Mouse (Mus musculus): ENCODE measurements around the gene Pcbp4. TPM values are rescaled to one million over a fixed set of nuclear protein-coding genes. Genes with fewer than 3 reads are reported as not detected.
"Not testable (repeated sequence)": the region's sequence is repeated elsewhere in the genome, so short reads cannot be mapped to it uniquely, and the experiment has no call there.

The Pcbp4 gene
- polyA plus RNA-seq, 1 experiment from 2014 or later = 117 TPM

DNA sequence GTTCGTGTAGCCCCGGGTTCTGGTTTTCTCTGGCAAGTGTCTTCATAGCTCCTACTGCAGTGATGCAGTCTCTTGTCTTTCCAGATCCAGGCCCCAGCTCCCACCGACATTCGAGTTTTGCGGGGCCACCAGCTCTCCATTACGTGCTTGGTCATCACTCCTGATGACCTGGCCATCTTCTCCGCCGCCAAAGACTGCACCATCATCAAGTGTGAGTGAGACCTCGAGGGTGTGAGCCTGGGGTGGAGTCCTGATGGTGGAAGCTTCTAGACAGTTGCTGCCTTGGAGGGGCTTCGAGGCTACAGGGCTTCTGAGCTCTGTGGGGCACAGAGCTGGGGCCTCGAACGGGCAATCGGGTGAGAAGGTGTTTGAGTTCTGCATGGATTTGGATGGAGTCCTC, 28.6 kb downstream of the Pcbp4 start:
- no peak for ATAC-seq (ENCODE audit: insufficient number of reproducible peaks, low FRiP score, low TSS enrichment, low read depth)
- Histone ChIP-seq H3K36me3 (peaks cover 58% of the 10 kb centered on the region), H3K4me2 (replicated peaks) (no peak overlapping the region), H3K9me3 (replicated peaks) (no peaks in the 10 kb centered on the region), H3K27me3 (no peaks in the 10 kb centered on the region), H3K9ac (no peak overlapping the region), H3K27ac (replicated peaks) (no peak overlapping the region), H3K4me3 (replicated peaks) (no peak overlapping the region), H3K4me1 (peaks cover 9% of the 10 kb centered on the region)
- 95% methylated on average over 13 of the region's 13 CpGs for WGBS

DNA sequence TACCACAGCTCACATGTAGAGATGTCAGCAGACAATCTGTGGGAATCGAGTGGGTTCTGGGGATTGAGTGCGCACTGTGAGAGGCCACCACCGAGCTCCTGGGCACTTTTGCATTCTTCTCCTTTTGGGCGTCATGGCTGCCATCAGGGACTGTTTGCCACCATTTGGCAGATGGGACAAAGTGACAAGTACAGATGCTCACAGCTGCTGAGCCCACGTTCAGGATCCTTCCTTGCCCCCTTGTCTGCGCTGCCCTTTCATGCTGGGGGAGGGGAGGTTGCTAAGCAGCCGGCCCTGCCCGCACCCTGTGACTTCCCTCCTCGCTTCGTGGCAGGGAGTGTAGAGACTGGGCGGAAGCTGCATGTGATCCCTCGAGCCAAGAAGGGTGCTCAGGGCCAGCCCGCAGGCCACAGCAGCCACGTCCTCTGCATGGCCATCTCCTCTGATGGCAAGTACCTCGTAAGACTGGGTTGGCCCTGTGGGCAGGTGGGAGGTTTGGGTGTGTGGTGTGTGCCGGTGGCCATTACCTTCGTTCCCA, 29.6 kb downstream of the Pcbp4 start:
- no peak overlapping the region for H3K4me3 ChIP-seq (replicated peaks)
- no peaks in the 10 kb centered on the region for H3K27me3 ChIP-seq
- H3K36me3 ChIP-seq = peaks cover 58% of the 10 kb centered on the region
- H3K9me3 ChIP-seq (replicated peaks) = no peaks in the 10 kb centered on the region
- 84% methylated on average over 17 of the region's 17 CpGs for WGBS
- peaks cover 8% of the 10 kb centered on the region for H3K4me1 ChIP-seq
- no peak for ATAC-seq (ENCODE audit: insufficient number of reproducible peaks, low FRiP score, low TSS enrichment, low read depth)
- no peak overlapping the region for H3K4me2 ChIP-seq (replicated peaks)
- no peak overlapping the region for H3K27ac ChIP-seq (replicated peaks)
- H3K9ac ChIP-seq = no peak overlapping the region

DNA sequence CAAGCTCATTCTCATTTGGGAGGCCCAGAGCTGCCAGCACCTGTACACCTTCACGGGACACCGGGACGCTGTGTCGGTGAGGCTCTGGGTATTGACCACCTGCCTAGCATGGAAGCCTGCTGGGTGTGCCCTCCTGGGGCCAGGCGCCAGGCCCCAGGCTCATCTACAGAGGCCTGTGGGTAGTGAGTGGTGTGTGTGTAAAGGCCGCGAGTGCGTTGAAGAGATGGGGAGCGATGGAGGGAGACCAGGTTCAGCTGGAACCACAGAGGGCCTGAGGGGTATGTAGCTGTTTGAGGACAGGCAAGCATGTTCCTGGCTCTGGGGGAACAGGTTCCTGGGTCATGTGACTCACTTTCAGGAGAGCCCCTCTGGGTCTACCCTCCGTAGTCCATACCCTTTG, 30.0 kb downstream of the Pcbp4 start:
- no peak for ATAC-seq (ENCODE audit: insufficient number of reproducible peaks, low FRiP score, low TSS enrichment, low read depth)
- no peaks in the 10 kb centered on the region for H3K9me3 ChIP-seq (replicated peaks)
- no peak overlapping the region for H3K4me3 ChIP-seq (replicated peaks)
- H3K27me3 ChIP-seq = no peaks in the 10 kb centered on the region
- WGBS = 96% methylated on average over 10 of the region's 10 CpGs
- H3K27ac ChIP-seq (replicated peaks) = no peak overlapping the region
- H3K36me3 ChIP-seq = peaks cover 58% of the 10 kb centered on the region
- no peak overlapping the region for H3K9ac ChIP-seq
- H3K4me2 ChIP-seq (replicated peaks) = no peak overlapping the region
- H3K4me1 ChIP-seq = peaks cover 3% of the 10 kb centered on the region

DNA sequence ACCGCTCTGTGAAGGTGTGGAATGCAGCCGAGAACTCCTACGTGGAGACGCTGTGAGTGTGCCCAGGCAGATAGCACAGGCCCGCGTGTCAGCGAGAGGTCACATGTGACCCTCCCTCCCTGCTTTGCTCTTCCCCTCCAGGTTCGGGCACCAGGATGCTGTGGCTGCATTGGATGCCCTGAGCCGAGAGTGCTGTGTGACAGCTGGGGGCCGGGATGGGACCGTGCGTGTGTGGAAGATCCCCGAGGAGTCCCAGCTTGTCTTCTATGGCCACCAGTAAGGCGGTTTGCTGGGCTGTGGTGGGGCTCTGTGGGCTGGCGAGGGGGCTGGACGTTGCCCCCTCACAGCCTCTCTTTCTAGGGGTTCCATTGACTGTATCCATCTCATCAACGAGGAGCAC, 30.5 kb downstream of the Pcbp4 start:
- Histone ChIP-seq H3K4me3 (replicated peaks) (no peak overlapping the region), H3K4me1 (no peaks in the 10 kb centered on the region), H3K36me3 (peaks cover 58% of the 10 kb centered on the region), H3K27ac (replicated peaks) (no peak overlapping the region), H3K4me2 (replicated peaks) (no peak overlapping the region), H3K9ac (no peak overlapping the region), H3K9me3 (replicated peaks) (no peaks in the 10 kb centered on the region), H3K27me3 (no peaks in the 10 kb centered on the region)
- 92% methylated on average over 17 of the region's 17 CpGs for WGBS
- no peak for ATAC-seq (ENCODE audit: insufficient number of reproducible peaks, low FRiP score, low TSS enrichment, low read depth)

DNA sequence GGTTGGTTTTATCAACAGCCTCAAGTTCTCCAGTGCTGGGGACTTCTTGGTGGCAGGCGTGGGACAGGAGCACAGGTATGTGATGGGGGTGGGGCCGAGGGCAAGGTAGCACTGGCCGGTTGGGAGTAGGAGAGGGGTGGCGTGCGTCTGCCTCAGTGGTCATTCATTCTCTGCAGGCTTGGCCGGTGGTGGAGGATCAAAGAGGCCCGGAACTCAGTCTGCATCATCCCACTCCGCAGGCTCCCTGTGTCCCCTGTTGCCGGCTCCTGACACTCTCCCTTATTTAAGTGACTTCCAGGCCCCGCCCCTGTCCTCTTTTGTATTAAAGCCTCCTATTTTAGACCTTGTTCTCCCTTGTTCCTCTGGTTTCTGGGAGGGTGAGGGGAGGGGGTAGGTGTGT, 32.0 kb downstream of the Pcbp4 start:
- H3K9ac ChIP-seq = no peak overlapping the region
- no peak overlapping the region for H3K4me3 ChIP-seq (replicated peaks)
- peaks cover 51% of the 10 kb centered on the region for H3K36me3 ChIP-seq
- H3K27me3 ChIP-seq = no peaks in the 10 kb centered on the region
- no peak overlapping the region for H3K27ac ChIP-seq (replicated peaks)
- no peaks in the 10 kb centered on the region for H3K9me3 ChIP-seq (replicated peaks)
- ATAC-seq (ENCODE audit: insufficient number of reproducible peaks, low FRiP score, low TSS enrichment, low read depth) = no peak
- WGBS = 81% methylated on average over 10 of the region's 10 CpGs
- H3K4me2 ChIP-seq (replicated peaks) = no peak overlapping the region
- H3K4me1 ChIP-seq = no peaks in the 10 kb centered on the region

DNA sequence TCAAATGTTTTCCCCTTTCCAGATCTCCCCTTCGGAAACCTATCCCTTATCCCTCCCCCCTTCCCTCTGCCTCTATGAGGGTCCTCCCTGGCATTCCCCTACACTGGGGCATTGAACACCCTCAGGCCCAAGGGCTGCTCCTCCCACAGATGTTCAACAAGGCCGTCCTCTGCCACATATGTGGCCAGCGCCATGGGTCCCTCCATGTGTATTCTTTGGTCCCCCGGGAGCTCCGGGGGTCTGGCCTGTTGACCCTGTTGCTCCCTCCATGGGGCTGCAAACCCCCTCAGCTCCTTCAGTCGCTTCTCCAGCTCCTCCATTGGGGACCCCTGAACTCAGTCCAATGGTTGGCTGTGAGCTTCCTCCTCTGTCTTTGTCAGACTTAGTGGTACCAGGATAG, 34.5 kb downstream of the Pcbp4 start:
- not testable (repeated sequence) for H3K9me3 ChIP-seq (replicated peaks); H3K4me2 ChIP-seq (replicated peaks); H3K27me3 ChIP-seq; H3K4me3 ChIP-seq (replicated peaks); H3K27ac ChIP-seq (replicated peaks); ATAC-seq (ENCODE audit: insufficient number of reproducible peaks, low FRiP score, low TSS enrichment, low read depth); H3K9ac ChIP-seq; H3K4me1 ChIP-seq
- peaks cover 37% of the 10 kb centered on the region for H3K36me3 ChIP-seq
- 72% methylated on average over 6 of the region's 6 CpGs for WGBS

DNA sequence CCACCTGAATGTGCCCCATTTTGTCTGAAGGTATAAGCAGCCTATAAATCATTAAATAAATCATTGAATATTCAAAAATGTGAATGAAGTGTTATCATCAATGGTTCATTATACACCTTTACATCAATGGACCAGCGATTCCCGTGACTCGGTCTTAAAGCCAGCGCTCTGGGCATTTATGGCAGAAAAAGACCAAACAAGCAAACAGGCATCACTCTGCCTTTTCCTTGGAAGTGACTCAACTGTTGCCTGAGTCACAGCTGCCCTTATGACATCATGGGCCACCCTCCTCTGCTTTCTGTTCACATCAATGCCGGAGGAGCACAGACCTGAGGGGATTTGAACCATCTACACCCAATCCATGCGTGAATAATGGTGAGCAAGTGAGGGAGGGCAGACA, 46.6 kb downstream of the Pcbp4 start, which contains the start of gene Iqcf1:
Gene Iqcf1, plus strand, starts transcription at position 301 of the 400 bp plus-strand sequence.
- 92% methylated on average over 6 of the region's 6 CpGs for WGBS
- H3K4me3 ChIP-seq (replicated peaks) = no peak within 1 kb of the TSS
- ATAC-seq (ENCODE audit: insufficient number of reproducible peaks, low FRiP score, low TSS enrichment, low read depth) = no peak

DNA sequence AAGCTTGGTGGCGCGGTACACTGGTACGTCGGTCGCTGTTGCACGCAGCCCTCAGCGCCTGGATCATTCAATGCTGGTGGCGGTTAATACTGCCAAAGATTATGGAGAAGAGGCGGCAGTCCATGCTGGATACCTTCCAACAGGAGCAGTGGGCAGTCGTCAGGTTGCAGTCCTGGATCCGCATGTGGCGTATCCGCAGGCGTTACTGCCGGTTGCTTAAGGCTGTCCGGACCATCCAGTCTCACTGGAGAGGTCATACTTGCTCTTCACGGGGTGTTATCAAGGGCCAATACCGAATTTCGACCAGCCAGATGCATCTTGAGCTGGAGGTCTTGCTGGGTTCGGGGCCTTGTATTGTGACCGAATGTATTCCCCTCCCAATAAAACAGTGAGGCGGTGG, 48.8 kb downstream of the Pcbp4 start:
- Histone ChIP-seq H3K4me3 (replicated peaks) (no peak overlapping the region), H3K27me3 (no peaks in the 10 kb centered on the region), H3K4me1 (no peaks in the 10 kb centered on the region), H3K9ac (no peak overlapping the region), H3K36me3 (no peaks in the 10 kb centered on the region), H3K27ac (replicated peaks) (no peak overlapping the region), H3K4me2 (replicated peaks) (no peak overlapping the region), H3K9me3 (replicated peaks) (no peaks in the 10 kb centered on the region)
- no peak for ATAC-seq (ENCODE audit: insufficient number of reproducible peaks, low FRiP score, low TSS enrichment, low read depth)
- WGBS = 87% methylated on average over 22 of the region's 22 CpGs

More for the DNA sequence above, 46.6 kb downstream of the Pcbp4 start, which contains the start of gene Iqcf1:
- H3K4me1 ChIP-seq = no peaks in the 10 kb centered on the region
- H3K36me3 ChIP-seq = no peaks in the 10 kb centered on the region
- H3K27me3 ChIP-seq = no peaks in the 10 kb centered on the region
- H3K4me2 ChIP-seq (replicated peaks) = no peak within 1 kb of the TSS
- no peak within 1 kb of the TSS for H3K27ac ChIP-seq (replicated peaks)
- no peak within 1 kb of the TSS for H3K9ac ChIP-seq
- no peaks in the 10 kb centered on the region for H3K9me3 ChIP-seq (replicated peaks)

DNA sequence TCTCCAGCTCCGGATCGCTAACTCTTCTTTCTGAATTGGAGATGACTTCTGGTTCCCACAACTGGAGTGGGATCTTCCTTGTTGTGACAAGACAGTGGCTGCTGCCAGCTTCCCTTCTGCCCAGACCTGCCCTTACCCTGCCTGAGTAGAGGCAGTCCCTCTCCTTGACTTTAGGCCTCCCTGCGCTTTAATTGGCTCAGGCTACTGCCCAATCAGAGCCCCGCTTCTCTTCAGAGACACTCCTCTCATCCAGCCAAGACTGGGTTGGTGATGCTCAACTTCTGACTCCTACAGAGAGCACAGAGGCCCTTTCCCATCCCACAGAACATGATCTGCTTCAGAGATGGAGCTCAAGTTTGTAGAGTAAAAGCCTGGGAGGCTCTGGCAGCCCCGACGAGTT, 51.2 kb downstream of the Pcbp4 start:
- Histone ChIP-seq H3K4me3 (replicated peaks) (no peak overlapping the region), H3K9ac (no peak overlapping the region), H3K4me2 (replicated peaks) (no peak overlapping the region), H3K27ac (replicated peaks) (no peak overlapping the region), H3K36me3 (no peaks in the 10 kb centered on the region), H3K27me3 (no peaks in the 10 kb centered on the region), H3K9me3 (replicated peaks) (no peaks in the 10 kb centered on the region), H3K4me1 (no peaks in the 10 kb centered on the region)
- no peak for ATAC-seq (ENCODE audit: insufficient number of reproducible peaks, low FRiP score, low TSS enrichment, low read depth)
- 67% methylated on average over 6 of the region's 6 CpGs for WGBS

DNA sequence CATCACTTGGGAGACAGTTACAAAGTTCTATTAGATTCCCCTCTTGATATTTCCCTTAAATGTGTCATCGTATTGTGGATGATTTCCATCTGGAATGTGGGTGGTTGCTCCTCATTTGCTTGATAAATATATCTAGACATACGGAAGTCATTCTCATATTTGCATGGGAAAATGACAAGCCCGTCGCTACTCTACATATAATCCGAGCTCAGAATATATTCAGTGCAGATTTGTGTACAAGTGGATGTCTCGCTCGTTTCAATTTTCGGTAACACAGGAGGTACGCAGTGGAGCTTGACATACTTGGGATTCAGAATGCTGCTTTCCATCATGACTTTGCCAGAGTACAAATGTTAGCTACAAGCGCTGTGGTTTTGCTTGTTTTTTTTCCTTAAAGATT, 56.3 kb downstream of the Pcbp4 start:
- H3K9ac ChIP-seq = no peak overlapping the region
- 85% methylated on average over 10 of the region's 10 CpGs for WGBS

DNA sequence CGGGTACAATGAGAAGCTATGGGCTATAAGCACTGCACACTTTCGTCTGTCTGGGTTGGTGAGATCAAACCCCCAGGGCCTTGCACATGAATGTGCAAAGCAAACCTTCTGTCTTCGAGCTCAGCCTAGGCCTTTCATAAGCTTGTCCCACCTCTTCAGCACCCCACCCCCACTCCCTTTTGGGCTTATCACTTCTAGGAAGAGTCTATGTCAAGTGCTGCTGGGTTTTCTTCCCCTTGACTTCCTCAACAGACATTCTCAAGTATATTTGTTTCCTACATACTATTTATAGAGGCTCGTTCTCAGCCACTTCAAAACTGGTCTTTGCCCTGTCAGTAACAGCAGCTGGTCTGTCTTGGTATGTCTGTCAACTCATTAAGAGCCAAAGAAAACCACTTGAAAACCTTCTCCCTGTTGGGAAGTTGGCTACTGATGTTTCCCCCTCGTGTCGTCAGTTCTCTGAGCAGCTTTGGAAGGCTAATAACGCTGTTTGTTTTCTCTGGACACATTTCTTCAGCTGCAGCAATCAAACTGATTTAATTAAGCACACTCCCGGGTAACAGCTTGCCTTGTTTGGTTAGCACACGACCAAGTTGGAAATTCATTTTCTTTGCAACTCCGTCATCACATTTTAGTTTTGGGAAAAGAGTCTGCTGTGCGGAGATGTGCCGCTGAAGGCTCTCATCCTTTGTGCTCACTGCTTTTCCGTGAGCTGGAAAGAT, 59.8 kb downstream of the Pcbp4 start:
- H3K27me3 ChIP-seq = no peaks in the 10 kb centered on the region
- no peak overlapping the region for H3K9ac ChIP-seq
- no peaks in the 10 kb centered on the region for H3K36me3 ChIP-seq
- WGBS = 53% methylated on average over 13 of the region's 13 CpGs
- no peak overlapping the region for H3K4me3 ChIP-seq (replicated peaks)
- H3K9me3 ChIP-seq (replicated peaks) = no peaks in the 10 kb centered on the region
- H3K27ac ChIP-seq (replicated peaks) = no peak overlapping the region
- no peak for ATAC-seq (ENCODE audit: insufficient number of reproducible peaks, low FRiP score, low TSS enrichment, low read depth)
- no peaks in the 10 kb centered on the region for H3K4me1 ChIP-seq
- H3K4me2 ChIP-seq (replicated peaks) = no peak overlapping the region

More for the DNA sequence above, 56.3 kb downstream of the Pcbp4 start:
- no peak overlapping the region for H3K4me3 ChIP-seq (replicated peaks)
- H3K9me3 ChIP-seq (replicated peaks) = no peaks in the 10 kb centered on the region
- H3K4me2 ChIP-seq (replicated peaks) = no peak overlapping the region
- ATAC-seq (ENCODE audit: insufficient number of reproducible peaks, low FRiP score, low TSS enrichment, low read depth) = no peak
- H3K27ac ChIP-seq (replicated peaks) = no peak overlapping the region
- H3K36me3 ChIP-seq = no peaks in the 10 kb centered on the region
- H3K4me1 ChIP-seq = no peaks in the 10 kb centered on the region
- H3K27me3 ChIP-seq = no peaks in the 10 kb centered on the region

DNA sequence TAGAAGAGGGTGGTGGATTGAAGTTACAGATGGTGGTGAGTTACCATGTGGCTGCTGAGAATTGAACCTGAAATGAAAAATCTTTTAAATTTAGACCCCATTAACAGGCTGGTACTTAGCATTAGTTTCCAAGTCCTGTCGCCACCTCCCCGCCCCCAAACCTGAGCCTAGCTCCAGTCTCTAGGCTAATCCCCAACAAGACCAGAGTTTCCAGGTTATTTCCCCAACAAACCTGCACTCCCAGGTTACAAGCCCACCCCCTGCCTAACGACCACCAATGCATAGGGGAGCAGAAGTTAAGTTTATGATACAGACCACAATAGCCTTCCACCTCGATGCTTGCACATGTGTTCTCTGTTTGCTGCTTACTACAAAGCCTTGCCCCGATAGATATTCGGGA, 60.5 kb downstream of the Pcbp4 start:
- no peaks in the 10 kb centered on the region for H3K27me3 ChIP-seq
- no peak overlapping the region for H3K27ac ChIP-seq (replicated peaks)
- no peaks in the 10 kb centered on the region for H3K36me3 ChIP-seq
- no peaks in the 10 kb centered on the region for H3K4me1 ChIP-seq
- no peak overlapping the region for H3K4me2 ChIP-seq (replicated peaks)
- WGBS = 69% methylated on average over 6 of the region's 6 CpGs
- no peak overlapping the region for H3K4me3 ChIP-seq (replicated peaks)
- H3K9ac ChIP-seq = no peak overlapping the region
- ATAC-seq (ENCODE audit: insufficient number of reproducible peaks, low FRiP score, low TSS enrichment, low read depth) = no peak
- H3K9me3 ChIP-seq (replicated peaks) = no peaks in the 10 kb centered on the region
